Mouse (Mus musculus) heart, embryonic 16.5 days (tissue): ENCODE measurements at regions not wholly inside any gene's neighbourhood (a gene's known extent, or its start where the extent isn't known, plus 50 kb on each side); places are given as distances from the start of the nearest gene placed in this dataset.

Experiments used
- ATAC-seq: fragments of 200-750 bp; cut with Nextera tagmentation; replicated peaks from 2 replicates; pipeline ENCODE4 v1.8.0; 2017; ENCODE audit warnings: moderate number of reproducible peaks; ENCODE audit not compliant: insufficient read depth, low FRiP score; ENCODE audit errors: extremely low read depth
- H3K27ac ChIP-seq: fragments of 300-500 bp; sonication (generic); 2 replicates; pipeline ENCODE4 v1.5.1; 2014; ENCODE audit warnings: mild to moderate bottlenecking, low read length, control low read depth, moderate library complexity
- H3K27me3 ChIP-seq: fragments of 300-500 bp; sonication (generic); 2 replicates; pipeline ENCODE4 v1.6.1; 2014; ENCODE audit warnings: low read length, mixed read lengths; ENCODE audit not compliant: control insufficient read depth, insufficient read depth
- H3K36me3 ChIP-seq: fragments of 300-500 bp; sonication (generic); 2 replicates; pipeline ENCODE4 v1.6.1; 2014; ENCODE audit not compliant: control insufficient read depth, insufficient read depth
- H3K4me1 ChIP-seq: fragments of 300-500 bp; sonication (generic); 2 replicates; pipeline ENCODE4 v1.6.1; 2014; ENCODE audit warnings: low read length, mixed read lengths; ENCODE audit not compliant: control insufficient read depth, insufficient read depth
- H3K4me2 ChIP-seq: fragments of 300-500 bp; sonication (generic); 2 replicates; pipeline ENCODE4 v1.6.1; 2014; ENCODE audit warnings: low read depth, mild to moderate bottlenecking, control low read depth, low read length
- H3K4me3 ChIP-seq: fragments of 300-500 bp; sonication (generic); 2 replicates; pipeline ENCODE4 v1.5.1; 2014; ENCODE audit warnings: mild to moderate bottlenecking, control low read depth, low read length
- H3K9ac ChIP-seq: fragments of 300-500 bp; sonication (generic); 2 replicates; pipeline ENCODE4 v1.6.1; 2014; ENCODE audit warnings: low read length, control low read depth
- H3K9me3 ChIP-seq: fragments of 300-500 bp; sonication (generic); replicated peaks from 2 replicates; pipeline ENCODE4 v1.6.1; 2016; ENCODE audit warnings: low read length; ENCODE audit not compliant: control insufficient read depth
- WGBS: fragments of 180-500 bp; shearing (Covaris S2); extraction: QIAGEN DNeasy Blood & Tissue Kit; methylation state at CpG from one replicate; pipeline ENCODE4 v1.1.7; 2014; 5-methylcytosine and 5-hydroxymethylcytosine counted together

GRCm38 (mm10) chr12:98090171-98090570, 169.1 kb downstream of the Galc start:
- H3K4me1 ChIP-seq: no peaks in the 10 kb centered on the region
- no peak overlapping the region for H3K27ac ChIP-seq
- no peaks in the 10 kb centered on the region for H3K36me3 ChIP-seq
- H3K4me3 ChIP-seq: no peak overlapping the region
- H3K9ac ChIP-seq: no peak overlapping the region
- no peaks in the 10 kb centered on the region for H3K27me3 ChIP-seq
- no peak overlapping the region for H3K4me2 ChIP-seq
- WGBS: 58% methylated on average over 5 of the region's 5 CpGs
- H3K9me3 ChIP-seq: peaks cover 18% of the 10 kb centered on the region; the same call in 1 of the 2 replicates
- ATAC-seq: no peak

GRCm38 (mm10) chr12:98078351-98078750, 180.9 kb downstream of the Galc start:
- no peak for ATAC-seq
- no peaks in the 10 kb centered on the region for H3K27me3 ChIP-seq
- H3K27ac ChIP-seq: no peak overlapping the region
- H3K36me3 ChIP-seq: no peaks in the 10 kb centered on the region
- H3K9me3 ChIP-seq: no peaks in the 10 kb centered on the region
- no peaks in the 10 kb centered on the region for H3K4me1 ChIP-seq
- no peak overlapping the region for H3K4me2 ChIP-seq
- no peak overlapping the region for H3K4me3 ChIP-seq
- no peak overlapping the region for H3K9ac ChIP-seq
- 92% methylated on average over 1 of the region's 1 CpGs for WGBS

- Histone ChIP-seq H3K4me3 (no peak overlapping the region), H3K9me3 (no peaks in the 10 kb centered on the region), H3K27me3 (no peaks in the 10 kb centered on the region), H3K36me3 (no peaks in the 10 kb centered on the region), H3K4me2 (no peak overlapping the region), H3K9ac (no peak overlapping the region), H3K4me1 (no peaks in the 10 kb centered on the region), H3K27ac (no peak overlapping the region)
- WGBS: 60% methylated on average over 2 of the region's 2 CpGs
- no peak for ATAC-seq
These were observed 183.7 kb downstream of the Galc start for GRCm38 (mm10) chr12:98075580-98075979.

GRCm38 (mm10) chr12:98069110-98069509, 190.1 kb downstream of the Galc start:
- Histone ChIP-seq H3K4me2 (no peak overlapping the region), H3K4me1 (no peaks in the 10 kb centered on the region), H3K36me3 (no peaks in the 10 kb centered on the region), H3K4me3 (no peak overlapping the region), H3K9me3 (no peaks in the 10 kb centered on the region), H3K27me3 (no peaks in the 10 kb centered on the region), H3K27ac (no peak overlapping the region), H3K9ac (no peak overlapping the region)
- ATAC-seq: no peak
- 35% methylated on average over 2 of the region's 2 CpGs for WGBS

- H3K4me3 ChIP-seq: no peak overlapping the region
- no peak for ATAC-seq
- no peaks in the 10 kb centered on the region for H3K4me1 ChIP-seq
- no peaks in the 10 kb centered on the region for H3K27me3 ChIP-seq
- no peak overlapping the region for H3K4me2 ChIP-seq
- H3K27ac ChIP-seq: no peak overlapping the region
- H3K9ac ChIP-seq: no peak overlapping the region
- no peaks in the 10 kb centered on the region for H3K36me3 ChIP-seq
- WGBS: 77% methylated on average over 7 of the region's 7 CpGs
- H3K9me3 ChIP-seq: 0 out of 2 replicates have a peak, but pooled peaks cover 2% of the 10 kb centered on the region
These were observed 199.7 kb downstream of the Galc start for GRCm38 (mm10) chr12:98059419-98060180.

GRCm38 (mm10) chr12:98058977-98059376, 200.3 kb downstream of the Galc start:
- WGBS: 81% methylated on average over 2 of the region's 2 CpGs
- Histone ChIP-seq H3K4me1 (no peaks in the 10 kb centered on the region), H3K36me3 (no peaks in the 10 kb centered on the region), H3K9me3 (0 out of 2 replicates have a peak, but pooled peaks cover 2% of the 10 kb centered on the region), H3K4me3 (no peak overlapping the region), H3K4me2 (no peak overlapping the region), H3K27me3 (no peaks in the 10 kb centered on the region), H3K27ac (no peak overlapping the region), H3K9ac (no peak overlapping the region)
- no peak for ATAC-seq

- H3K36me3 ChIP-seq: no peaks in the 10 kb centered on the region
- H3K4me3 ChIP-seq: no peak overlapping the region
- peaks cover 10% of the 10 kb centered on the region for H3K4me1 ChIP-seq
- WGBS: 38% methylated on average over 4 of the region's 4 CpGs
- H3K9me3 ChIP-seq: no peaks in the 10 kb centered on the region
- no peaks in the 10 kb centered on the region for H3K27me3 ChIP-seq
- no peak overlapping the region for H3K9ac ChIP-seq
- no peak overlapping the region for H3K4me2 ChIP-seq
- H3K27ac ChIP-seq: no peak overlapping the region
- no peak for ATAC-seq
These were observed 208.3 kb downstream of the Galc start for GRCm38 (mm10) chr12:98050934-98051333.

GRCm38 (mm10) chr12:98050500-98050899, 208.8 kb downstream of the Galc start:
- H3K27ac ChIP-seq: no peak overlapping the region
- H3K27me3 ChIP-seq: no peaks in the 10 kb centered on the region
- H3K9ac ChIP-seq: no peak overlapping the region
- H3K9me3 ChIP-seq: no peaks in the 10 kb centered on the region
- peaks cover 10% of the 10 kb centered on the region for H3K4me1 ChIP-seq
- 7% methylated on average over 1 of the region's 1 CpGs for WGBS
- no peak overlapping the region for H3K4me2 ChIP-seq
- ATAC-seq: no peak; the same call in 1 of the 2 replicates
- H3K36me3 ChIP-seq: no peaks in the 10 kb centered on the region
- no peak overlapping the region for H3K4me3 ChIP-seq

GRCm38 (mm10) chr12:98050057-98050456, 209.2 kb downstream of the Galc start:
- Histone ChIP-seq H3K27me3 (no peaks in the 10 kb centered on the region), H3K4me1 (peaks cover 10% of the 10 kb centered on the region), H3K4me2 (no peak overlapping the region), H3K4me3 (no peak overlapping the region), H3K9ac (no peak overlapping the region), H3K9me3 (no peaks in the 10 kb centered on the region), H3K36me3 (no peaks in the 10 kb centered on the region), H3K27ac (no peak overlapping the region)
- WGBS: 30% methylated on average over 5 of the region's 5 CpGs
- ATAC-seq: no peak
